Mouse (Mus musculus) heart, postnatal 25 days (tissue): ENCODE data around the gene Zfhx3. TPM values are rescaled to one million over a fixed set of nuclear protein-coding genes. Genes with fewer than 3 reads are reported as not detected.

Experiments
- DNase-seq: peaks from one replicate; pipeline ENCODE4 v3.0.0; 2022; ENCODE audit warnings: low spot score
- intact Hi-C: fragments of 180-260 bp; cut with DNase I; formaldehyde crosslinking; loops from one replicate; pipeline ENCODE4 v1.15.1; 2025
- total RNA-seq, 2 experiments: library from RNA; stranded (reverse); gene quantifications; 2 replicates each; pipeline ENCODE4 v1.2.3; 2021

Zfhx3 gene
- total RNA-seq, 2 experiments from 2014 or later, result 6.0 to 8.2 TPM

GRCm38 (mm10) chr8:108309525-108310246 is 367.2 kb downstream of the Zfhx3 start:
- DNase-seq, result no peak
- intact Hi-C loops, result no loop called here

GRCm38 (mm10) chr8:108315046-108315445 is 372.6 kb downstream of the Zfhx3 start:
- intact Hi-C loops, result no loop called here
- no peak for DNase-seq

GRCm38 (mm10) chr8:108317532-108318093 is 375.2 kb downstream of the Zfhx3 start:
- intact Hi-C loops, result no loop called here
- DNase-seq, result no peak

- intact Hi-C loops, result no loop called here
- no peak for DNase-seq
Observed at GRCm38 (mm10) chr8:108327711-108328110, 385.3 kb downstream of the Zfhx3 start.

GRCm38 (mm10) chr8:108348352-108348751 is 405.9 kb downstream of the Zfhx3 start:
- no peak for DNase-seq
- intact Hi-C loops, result no loop called here

GRCm38 (mm10) chr8:108348776-108349175 is 406.3 kb downstream of the Zfhx3 start:
- DNase-seq, result no peak
- intact Hi-C loops, result no loop called here

GRCm38 (mm10) chr8:108355119-108355777 is 412.8 kb downstream of the Zfhx3 start:
- intact Hi-C loops, result no loop called here
- DNase-seq, result no peak

GRCm38 (mm10) chr8:108361402-108361801 is 419.0 kb downstream of the Zfhx3 start:
- intact Hi-C loops, result no loop called here
- no peak for DNase-seq

GRCm38 (mm10) chr8:108362421-108362820 is 420.0 kb downstream of the Zfhx3 start:
- DNase-seq, result no peak
- intact Hi-C loops, result no loop called here

- intact Hi-C loops, result no loop called here
- DNase-seq, result no peak
Observed at GRCm38 (mm10) chr8:108363435-108363834, 421.0 kb downstream of the Zfhx3 start.

- intact Hi-C loops, result no loop called here
- DNase-seq, result no peak
Observed at GRCm38 (mm10) chr8:108363856-108364255, 421.4 kb downstream of the Zfhx3 start.

- DNase-seq, result no peak
Observed at GRCm38 (mm10) chr8:108369081-108369480, 426.6 kb downstream of the Zfhx3 start.

GRCm38 (mm10) chr8:108370731-108371130 is 428.3 kb downstream of the Zfhx3 start:
- DNase-seq, result no peak
- intact Hi-C loops, result no loop called here

More at GRCm38 (mm10) chr8:108369081-108369480, 426.6 kb downstream of the Zfhx3 start:
- intact Hi-C loops, result no loop called here

- DNase-seq, result no peak
- intact Hi-C loops, result no loop called here
Observed at GRCm38 (mm10) chr8:108373046-108373445, 430.6 kb downstream of the Zfhx3 start.

GRCm38 (mm10) chr8:108378036-108378435 is 435.6 kb downstream of the Zfhx3 start:
- DNase-seq, result no peak
- intact Hi-C loops, result no loop called here

- intact Hi-C loops, result no loop called here
- DNase-seq, result no peak
Observed at GRCm38 (mm10) chr8:108383121-108383520, 440.7 kb downstream of the Zfhx3 start.

- DNase-seq, result no peak
- intact Hi-C loops, result no loop called here
Observed at GRCm38 (mm10) chr8:108387160-108387912, 444.9 kb downstream of the Zfhx3 start.

GRCm38 (mm10) chr8:108387913-108388274 is 445.4 kb downstream of the Zfhx3 start:
- intact Hi-C loops, result no loop called here
- DNase-seq, result no peak

GRCm38 (mm10) chr8:108392909-108393308 is 450.5 kb downstream of the Zfhx3 start:
- intact Hi-C loops, result no loop called here
- DNase-seq, result no peak

GRCm38 (mm10) chr8:108402149-108402548 is 459.7 kb downstream of the Zfhx3 start:
- DNase-seq, result no peak
- intact Hi-C loops, result no loop called here
